Comparison of ENCODE assay signal across 8 mouse cellular contexts in the genomic region with DNA sequence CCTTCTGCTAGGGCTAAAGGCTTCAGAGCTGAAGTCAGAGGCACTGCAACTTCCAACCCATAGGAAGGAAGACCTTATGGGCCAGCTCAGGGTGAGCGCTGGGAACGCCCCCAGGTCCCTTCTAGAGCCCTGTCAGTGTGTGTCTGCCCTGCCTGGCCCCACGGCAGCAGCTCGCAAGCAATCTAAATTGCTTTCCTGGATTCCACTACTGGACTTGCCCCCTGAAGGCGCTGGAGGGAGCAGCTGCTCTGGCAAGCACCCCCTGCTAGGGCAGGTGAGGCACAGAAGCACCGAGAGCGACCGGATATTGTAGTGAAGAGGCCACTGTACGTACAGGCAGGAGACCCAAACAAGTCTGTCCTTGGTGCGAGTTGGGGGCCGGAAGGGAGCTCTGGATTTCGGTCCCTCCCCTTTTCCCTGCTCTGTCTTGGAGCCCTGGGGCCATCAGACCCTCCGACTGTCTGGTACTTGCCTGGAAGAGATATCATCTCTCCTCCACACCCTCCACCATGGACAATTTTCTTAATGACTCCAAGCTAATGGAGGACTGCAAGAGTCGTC. TPM values are rescaled to one million over a fixed set of nuclear protein-coding genes. Genes with fewer than 3 reads are reported as not detected.
A peak's percentile ranks its signal among the peaks of the same experiment; 100 is the strongest.
DNase-seq lines count a peak whose midpoint lies in the region; ATAC-seq and TF ChIP-seq lines count a peak whose summit lies in the region.

No protein-coding gene starts in this region.

- TF ChIP-seq CTCF in lung, postnatal 0 days (IDR thresholded peaks at IDR 0.05), result peak; percentile 26
- TF ChIP-seq CTCF in olfactory bulb, adult 2 months (IDR thresholded peaks at IDR 0.05; ENCODE audit: insufficient read depth, low read depth, low read length), result no peak

- H3K4me2 ChIP-seq in forebrain, embryonic 11.5 days (ENCODE audit: low read depth, low read length, severe bottlenecking), result peak overlapping the region; percentile 88
- peak overlapping the region; percentile 90 for H3K4me2 ChIP-seq in hindbrain, embryonic 16.5 days (ENCODE audit: low read length)
- H3K4me2 ChIP-seq in lung, postnatal 0 days (replicated peaks; ENCODE audit: low read depth, low read length), result peak overlapping the region; percentile 63

- no peaks in the 10 kb centered on the region for H3K36me3 ChIP-seq in forebrain, embryonic 11.5 days (ENCODE audit: control insufficient read depth, insufficient read depth, low read length)
- H3K36me3 ChIP-seq in hindbrain, embryonic 16.5 days (ENCODE audit: control insufficient read depth, insufficient read depth, low read length), result no peaks in the 10 kb centered on the region
- H3K36me3 ChIP-seq in lung, postnatal 0 days (ENCODE audit: insufficient read depth, low read length), result no peaks in the 10 kb centered on the region

- H3K9me3 ChIP-seq in forebrain, embryonic 11.5 days (ENCODE audit: control insufficient read depth, low read length), result no peaks in the 10 kb centered on the region
- no peaks in the 10 kb centered on the region for H3K9me3 ChIP-seq in hindbrain, embryonic 16.5 days (ENCODE audit: control insufficient read depth, low read length)
- H3K9me3 ChIP-seq in lung, postnatal 0 days (ENCODE audit: low read length), result no peaks in the 10 kb centered on the region

- H3K4me3 ChIP-seq in forebrain, embryonic 11.5 days (ENCODE audit: low read depth, low read length), result peak overlapping the region; percentile 40
- peak overlapping the region; percentile 56 for H3K4me3 ChIP-seq in hindbrain, embryonic 16.5 days (ENCODE audit: low read length)
- peak overlapping the region; percentile 52 for H3K4me3 ChIP-seq in lung, postnatal 0 days (ENCODE audit: low read depth, low read length)
- peak overlapping the region; percentile 56 for H3K4me3 ChIP-seq in olfactory bulb, adult 2 months (ENCODE audit: insufficient read depth, low read depth, low read length)

- H3K27me3 ChIP-seq in forebrain, embryonic 11.5 days (ENCODE audit: control insufficient read depth, insufficient read depth, low read length), result peaks cover 16% of the 10 kb centered on the region
- H3K27me3 ChIP-seq in hindbrain, embryonic 16.5 days (replicated peaks; ENCODE audit: control insufficient read depth, insufficient read depth, low read length), result no peaks in the 10 kb centered on the region; the same call in 1 of the 2 replicates
- H3K27me3 ChIP-seq in lung, postnatal 0 days (replicated peaks; ENCODE audit: insufficient read depth, low read length), result no peaks in the 10 kb centered on the region

- WGBS in forebrain, embryonic 11.5 days, result 4% methylated on average over 14 of the region's 14 CpGs
- 3% methylated on average over 14 of the region's 14 CpGs for WGBS in hindbrain, embryonic 16.5 days
- 3% methylated on average over 14 of the region's 14 CpGs for WGBS in lung, postnatal 0 days
- 14% methylated on average over 14 of the region's 14 CpGs for WGBS in olfactory bulb, adult 2 months

- 0 out of 2 replicates have a peak, but pooled peaks cover 6% of the 10 kb centered on the region for H3K4me1 ChIP-seq in forebrain, embryonic 11.5 days (replicated peaks; ENCODE audit: control insufficient read depth, insufficient read depth, low read length)
- peaks cover 10% of the 10 kb centered on the region for H3K4me1 ChIP-seq in hindbrain, embryonic 16.5 days (ENCODE audit: control insufficient read depth, insufficient read depth, low read depth, low read length)
- H3K4me1 ChIP-seq in lung, postnatal 0 days (ENCODE audit: insufficient read depth, low read depth, low read length), result peaks cover 4% of the 10 kb centered on the region; the same call in 1 of the 2 replicates
- H3K4me1 ChIP-seq in olfactory bulb, adult 2 months (ENCODE audit: control insufficient read depth, insufficient read depth, low read length), result peaks cover 14% of the 10 kb centered on the region

- peak; percentile 21 to 39 for DNase-seq in spleen, adult 18-20 months
- no peak for DNase-seq in spleen, adult 12 weeks (ENCODE audit: low spot score)
- DNase-seq in forebrain, embryonic 11.5 days (ENCODE audit: low spot score), result peak; percentile 54
- peak; percentile 65 for DNase-seq in lung, postnatal 0 days (ENCODE audit: low spot score)
- DNase-seq in cerebellum, adult 8-10 months, result no peak
- no peak for DNase-seq in adrenal gland, adult 8-10 months

- peak; percentile 23; the same call in 1 of the 2 replicates for ATAC-seq in forebrain, embryonic 11.5 days (replicated peaks; ENCODE audit: low FRiP score)
- ATAC-seq in hindbrain, embryonic 16.5 days, result peak; percentile 67
- ATAC-seq in lung, postnatal 0 days, result peak; percentile 76

- H3K27ac ChIP-seq in forebrain, embryonic 11.5 days (ENCODE audit: low read depth, low read length), result no peak overlapping the region
- no peak overlapping the region for H3K27ac ChIP-seq in hindbrain, embryonic 16.5 days (ENCODE audit: low read depth, low read length)
- H3K27ac ChIP-seq in lung, postnatal 0 days (ENCODE audit: low read length), result peak overlapping the region; percentile 75
- no peak overlapping the region for H3K27ac ChIP-seq in olfactory bulb, adult 2 months (ENCODE audit: insufficient read depth, low read depth, low read length)

- TF ChIP-seq EP300 in lung, postnatal 0 days (IDR thresholded peaks at IDR 0.05), result no peak

- no peak for TF ChIP-seq POLR2A in olfactory bulb, adult 2 months (IDR thresholded peaks at IDR 0.05; ENCODE audit: insufficient read depth, low read depth, low read length)

- peak overlapping the region; percentile 32; the same call in 1 of the 2 replicates for H3K9ac ChIP-seq in forebrain, embryonic 11.5 days (ENCODE audit: low read length)
- peak overlapping the region; percentile 67 for H3K9ac ChIP-seq in hindbrain, embryonic 16.5 days (ENCODE audit: low read depth, low read length)
- peak overlapping the region; percentile 59; the same call in 1 of the 2 replicates for H3K9ac ChIP-seq in lung, postnatal 0 days (replicated peaks; ENCODE audit: low read depth)

RNA-seq across cellular contexts. Expression of gene Ptger2, which starts 0.5 kb away (rescaled TPM):
- 0.13 and 0.15 TPM in 2 replicates for polyA plus RNA-seq in forebrain, embryonic 11.5 days (2014; fragmentation: Nextera tagmentation; extraction: Ambion mirVana)
- 1.3 and 1.4 TPM in 2 replicates for polyA plus RNA-seq in hindbrain, embryonic 16.5 days (2015; fragmentation: Nextera tagmentation; extraction: Ambion mirVana)
- polyA plus RNA-seq in lung, postnatal 0 days (2015; fragmentation: Nextera tagmentation; extraction: Ambion mirVana), result 13.6 and 13.9 TPM in 2 replicates
- not detected in 2 replicates for polyA plus RNA-seq in olfactory bulb, adult 2 months (2012; ENCODE audit: insufficient read depth, insufficient read length, low replicate concordance, missing spikeins)
- 1 to 10 TPM in 3 of 4 experiments, under 1 TPM in 1; 0.95 to 2.0 (median 1.4) TPM for total RNA-seq in adrenal gland, adult 8-10 months (2022)

Comparison
In these comparisons a context has a peak if more than half of its experiments do, and no peak if none do; other contexts are left out.
1. DNase-seq: peak in spleen, adult 18-20 months (2 of 2), forebrain, embryonic 11.5 days (single experiment) and lung, postnatal 0 days (single experiment); none in spleen, adult 12 weeks (single experiment), cerebellum, adult 8-10 months (single experiment) and adrenal gland, adult 8-10 months (single experiment).
2. ATAC-seq: peak in every context shown above with its lines; median percentile 76 in lung, postnatal 0 days; 67 in hindbrain, embryonic 16.5 days; 23 in forebrain, embryonic 11.5 days.
3. Peak in every context shown above with its lines, with median percentiles within 50 percentile points of each other: H3K4me2 ChIP-seq, H3K4me3 ChIP-seq and H3K9ac ChIP-seq.